Mouse (Mus musculus) ovary, postnatal 10 days (tissue): ENCODE measurements at regions not wholly inside any gene's neighbourhood (a gene's known extent, or its start where the extent isn't known, plus 50 kb on each side); places are given as distances from the start of the nearest gene placed in this dataset.
A peak's percentile ranks its signal among the peaks of the same experiment; 100 is the strongest.

Experiments used
- DNase-seq: peaks from one replicate; pipeline ENCODE4 v3.0.0; 2022; ENCODE audit warnings: low spot score

DNA sequence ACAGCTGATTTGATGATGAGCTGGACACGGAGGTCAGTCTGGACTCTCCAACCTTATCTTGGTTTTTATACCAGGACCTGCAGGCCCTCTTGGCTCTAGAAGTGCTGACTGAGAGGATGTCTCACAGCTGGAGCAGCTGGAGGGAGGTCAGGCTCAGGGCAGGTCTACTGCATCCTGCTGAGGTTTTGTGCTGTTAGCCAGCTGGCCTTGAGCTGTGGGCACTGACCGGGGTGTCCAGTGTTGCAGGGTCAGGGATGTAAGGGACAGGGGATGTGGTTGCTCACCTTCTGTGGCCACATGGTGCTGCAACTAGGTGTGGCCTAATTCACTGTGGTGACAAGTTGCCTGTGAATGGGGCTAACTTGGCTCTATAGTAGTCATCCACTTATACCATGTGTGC, 211.0 kb upstream of the Eef2kmt start:
- no peak for DNase-seq

DNA sequence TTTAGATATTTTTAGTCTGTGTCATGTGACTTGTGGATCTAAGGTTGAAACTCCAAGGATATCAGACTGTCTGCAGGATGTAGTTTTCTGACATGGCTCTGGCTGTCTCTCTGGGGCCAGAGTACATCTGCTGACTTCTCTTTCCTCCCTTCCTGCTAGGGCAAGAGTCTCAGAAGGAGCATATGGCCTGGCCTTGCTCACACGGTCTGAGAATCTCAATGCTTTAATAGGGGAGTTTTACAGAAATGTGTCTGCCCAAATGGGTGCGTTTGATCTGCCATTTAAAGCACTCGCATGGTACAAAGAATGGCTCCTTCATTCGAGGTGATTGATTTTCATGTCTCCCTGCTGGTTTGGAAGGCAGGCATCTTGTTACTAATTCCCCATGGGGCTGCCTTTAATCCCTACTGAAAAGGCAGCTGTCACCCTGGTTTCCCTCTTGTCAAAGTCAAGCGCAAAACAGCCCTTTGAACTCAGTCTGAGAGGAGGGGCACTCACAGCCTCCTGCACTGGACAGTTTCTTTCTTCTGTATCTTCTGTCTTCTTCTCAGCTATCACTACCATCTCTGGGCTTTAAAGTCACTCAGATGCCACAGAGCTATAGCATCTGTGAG, 199.7 kb upstream of the Eef2kmt start:
- DNase-seq = no peak

DNA sequence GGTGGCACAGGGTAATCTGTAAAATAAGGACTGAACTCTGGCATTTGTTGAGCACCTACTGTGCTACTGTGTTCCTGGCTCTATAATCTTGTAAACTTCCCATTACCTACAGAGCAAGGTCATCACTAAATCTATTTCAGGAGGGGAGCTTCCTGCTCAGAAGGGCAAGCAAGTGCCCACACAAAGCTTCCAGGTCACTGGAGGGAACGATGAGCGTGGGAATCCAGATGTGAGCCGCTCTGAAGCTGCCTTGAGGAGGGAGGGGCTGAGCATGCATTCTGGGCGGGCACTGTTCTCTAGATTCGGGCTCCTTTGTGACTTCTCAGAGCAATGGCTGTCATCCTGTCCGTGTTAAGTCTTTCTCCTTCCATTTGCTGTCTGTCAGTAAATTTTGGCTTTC, 198.5 kb upstream of the Eef2kmt start:
- DNase-seq = no peak

DNA sequence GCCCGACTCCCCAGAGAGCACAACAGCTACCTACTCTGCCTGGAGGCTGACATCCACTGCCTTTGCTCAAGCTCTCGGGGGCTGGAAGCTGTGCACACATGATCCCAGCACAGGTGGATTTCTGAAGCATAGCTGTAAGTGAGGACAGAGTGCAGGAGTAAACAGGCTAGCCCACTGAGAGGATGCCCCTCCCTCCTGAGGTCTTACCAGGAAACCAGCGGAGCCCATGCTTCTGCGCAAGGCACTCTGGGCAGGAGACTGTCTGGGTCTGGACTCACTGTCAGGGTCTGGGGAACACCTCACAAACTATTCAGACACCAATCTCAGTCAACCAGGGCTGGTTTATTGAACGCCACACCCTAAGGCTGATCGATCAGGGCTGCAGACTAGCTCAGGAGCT, 197.2 kb upstream of the Eef2kmt start:
- DNase-seq = no peak

DNA sequence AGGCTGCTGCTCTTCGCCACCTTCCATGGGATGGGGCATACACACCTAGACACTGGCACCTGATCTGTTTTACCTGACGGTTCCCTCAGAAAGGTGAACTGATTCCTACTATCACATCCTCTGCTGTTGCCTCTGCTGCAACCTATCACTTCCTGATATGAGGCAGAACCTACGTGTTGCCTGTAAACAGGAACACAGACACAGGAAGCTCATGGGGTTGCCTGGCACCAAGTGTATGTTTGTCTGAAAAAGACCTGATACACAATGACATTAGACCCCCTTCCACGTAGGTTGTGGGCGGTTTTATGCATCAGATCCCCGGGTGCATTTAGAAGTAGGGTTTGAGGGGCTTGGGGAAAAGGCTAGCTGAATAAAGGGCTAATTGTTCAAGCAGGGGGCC, 190.0 kb upstream of the Eef2kmt start:
- DNase-seq = no peak

DNA sequence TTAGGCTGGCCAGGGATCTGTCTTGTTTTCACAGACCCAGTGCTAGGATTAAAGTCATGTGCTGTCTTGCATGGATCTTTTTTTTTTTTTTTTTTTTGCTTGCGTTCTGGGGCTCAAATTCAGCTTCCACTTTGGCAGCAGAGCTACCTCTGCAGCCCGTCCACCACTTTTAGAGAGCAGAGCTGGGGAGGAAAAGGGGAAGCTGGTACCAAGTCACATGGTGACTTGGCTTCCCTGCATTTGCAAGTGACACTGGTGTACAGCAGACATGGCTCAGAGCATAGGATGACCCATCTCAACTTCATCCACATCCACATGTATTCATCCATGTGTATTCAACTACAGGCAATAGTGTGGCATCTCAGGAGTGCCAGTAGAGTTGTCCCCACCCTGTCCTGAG, 189.0 kb upstream of the Eef2kmt start:
- DNase-seq = no peak

DNA sequence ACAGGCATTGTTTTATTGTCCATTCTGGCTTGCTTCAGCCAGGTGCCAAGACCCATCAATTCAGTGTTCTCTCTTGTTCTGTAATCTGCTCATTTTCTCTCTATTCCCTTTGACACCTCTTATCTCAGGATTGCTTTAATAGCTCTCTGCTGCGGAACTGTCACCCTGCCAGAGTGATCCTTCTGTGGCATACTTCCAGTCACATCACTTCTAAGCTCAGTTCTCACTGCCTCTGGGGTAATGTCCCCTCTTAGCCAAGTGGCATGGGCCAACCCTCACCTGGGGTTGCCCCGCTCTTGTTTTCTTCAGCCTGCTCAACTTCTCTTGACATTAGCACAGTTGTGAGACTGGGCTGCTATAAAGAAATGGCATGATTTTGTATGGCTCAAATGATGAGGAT, 183.9 kb upstream of the Eef2kmt start:
- DNase-seq = no peak

DNA sequence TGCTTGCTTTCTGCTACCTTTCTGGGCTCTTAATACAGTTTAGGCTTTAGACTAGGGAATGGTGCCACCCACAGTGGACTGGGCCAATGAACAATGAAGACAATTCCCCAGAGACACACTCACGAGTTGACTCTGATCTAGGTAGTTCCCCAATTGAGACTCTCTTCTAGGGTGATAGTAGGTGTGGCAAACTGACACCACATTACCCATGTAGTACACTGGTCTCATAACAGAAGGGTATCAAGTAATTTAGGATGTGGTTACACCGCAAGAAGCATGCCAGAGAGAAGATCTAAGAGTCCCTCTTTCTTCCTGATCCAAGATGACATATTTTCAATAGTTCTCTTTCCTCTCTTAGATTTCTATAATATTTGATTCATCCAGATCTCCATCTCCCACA, 182.6 kb upstream of the Eef2kmt start:
- DNase-seq = no peak

DNA sequence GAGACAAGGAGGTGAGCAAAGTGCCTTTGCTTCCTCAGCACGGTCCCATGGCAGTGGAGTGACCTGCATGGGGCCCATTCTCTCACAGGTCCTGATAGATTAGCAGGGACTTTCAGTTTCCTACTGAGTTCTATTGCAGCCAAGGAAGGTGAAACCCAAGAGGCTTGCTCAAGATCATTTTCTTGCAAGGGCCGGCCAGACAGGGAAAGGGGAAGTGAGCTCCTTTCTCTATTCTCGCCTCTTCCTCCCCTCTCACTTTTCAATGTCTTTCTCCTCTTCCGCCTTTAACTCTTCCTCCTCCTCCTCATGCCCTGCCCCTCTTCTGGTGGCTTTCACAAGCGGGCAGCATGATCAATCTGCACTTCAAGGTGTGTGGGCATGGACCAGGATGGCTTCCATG, 175.9 kb upstream of the Eef2kmt start:
- DNase-seq = no peak

DNA sequence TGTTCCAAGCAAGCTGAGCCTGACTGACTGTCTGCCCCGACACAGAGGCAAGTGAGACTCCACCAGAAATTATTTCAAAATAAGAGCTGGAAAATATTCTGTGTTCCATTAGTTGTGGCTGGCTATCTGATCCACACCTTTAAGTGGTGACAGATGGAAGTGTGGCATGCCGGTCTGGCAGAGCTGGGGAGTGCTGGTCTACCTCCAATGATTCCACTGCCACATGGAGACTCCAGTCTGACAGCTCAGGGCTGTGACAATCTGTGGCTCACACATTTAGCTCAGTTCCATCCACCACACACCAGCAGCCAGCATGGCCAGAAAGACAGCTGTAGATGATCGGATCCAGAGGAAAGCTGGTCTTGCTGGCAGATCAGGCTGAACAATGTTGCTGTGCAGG, 175.3 kb upstream of the Eef2kmt start:
- no peak for DNase-seq

DNA sequence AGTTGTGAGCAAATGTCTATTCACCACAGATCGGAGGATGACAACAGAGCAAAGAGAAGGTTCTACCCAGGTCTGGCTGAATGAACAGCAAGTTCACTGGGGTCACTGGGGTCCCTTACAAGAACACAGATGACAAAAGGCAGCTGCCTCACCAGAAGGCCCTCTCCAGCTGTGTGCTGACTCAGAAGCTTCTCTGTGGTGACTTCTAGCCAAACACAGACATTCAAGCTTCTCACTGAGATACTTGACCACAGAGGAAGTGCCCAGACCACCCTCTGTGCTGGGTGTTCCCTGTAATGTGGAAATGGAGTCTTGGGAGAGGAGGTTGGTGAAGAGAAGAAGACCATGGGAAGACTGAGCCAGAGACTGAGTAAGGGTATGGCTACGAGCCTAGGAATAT, 173.7 kb upstream of the Eef2kmt start:
- DNase-seq = no peak

DNA sequence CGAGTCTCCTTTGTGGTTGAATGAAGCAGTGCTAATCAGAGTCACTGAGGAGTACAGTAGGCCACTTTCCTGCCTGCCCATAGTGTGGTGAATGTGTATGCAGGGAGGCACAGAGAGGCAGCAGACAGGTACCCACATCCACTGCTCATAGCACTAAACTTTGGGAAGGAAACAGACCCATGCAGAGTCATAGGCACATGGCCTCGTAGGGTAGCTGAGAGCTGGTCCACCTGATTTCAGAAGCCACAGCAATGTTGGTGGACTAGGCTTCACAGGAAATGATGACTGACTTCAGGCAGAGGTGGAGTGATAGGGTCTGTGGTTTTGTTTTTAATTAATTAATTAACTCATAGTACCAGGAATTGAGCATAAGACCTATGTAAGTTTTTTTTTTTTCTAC, 170.1 kb upstream of the Eef2kmt start:
- DNase-seq = no peak

DNA sequence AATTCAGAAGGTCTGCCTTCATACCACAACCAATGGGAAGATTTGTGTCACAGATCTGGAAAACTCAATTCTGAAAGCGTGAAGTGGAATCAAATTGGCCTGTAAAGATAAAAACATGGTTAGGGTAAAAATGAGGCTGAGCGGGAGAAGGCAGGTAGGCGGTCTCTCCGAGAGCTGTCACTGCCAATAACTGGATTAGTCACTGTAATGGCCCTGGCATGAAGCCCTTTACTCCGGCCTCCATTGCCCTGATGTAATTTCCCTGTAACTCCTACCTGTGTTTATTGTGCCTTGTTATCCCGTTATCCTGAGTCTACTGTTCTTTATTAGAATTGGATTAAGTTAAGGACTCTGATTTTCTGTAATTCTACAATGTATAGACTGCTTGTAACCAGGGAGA, 166.3 kb upstream of the Eef2kmt start:
- no peak for DNase-seq

DNA sequence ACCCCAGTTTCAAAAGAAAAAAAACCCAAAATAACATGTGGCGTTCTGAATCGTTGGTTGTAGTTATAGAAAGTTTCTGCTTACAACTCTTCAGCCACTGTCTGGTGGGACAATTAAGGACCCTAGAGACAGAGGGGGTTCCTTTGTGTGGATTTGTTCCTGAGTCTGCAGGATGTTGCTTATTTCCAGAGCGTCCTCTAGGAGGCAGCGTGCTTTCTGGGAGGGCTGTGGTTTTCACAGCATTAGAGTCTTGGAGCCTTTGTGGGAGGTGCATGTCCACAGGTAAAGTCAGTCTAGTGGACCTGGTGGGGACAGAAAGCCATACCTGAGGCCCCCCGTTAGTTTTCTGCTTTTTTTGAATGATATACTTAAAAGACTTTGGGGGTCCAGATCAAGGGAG, 165.8 kb upstream of the Eef2kmt start:
- no peak for DNase-seq

DNA sequence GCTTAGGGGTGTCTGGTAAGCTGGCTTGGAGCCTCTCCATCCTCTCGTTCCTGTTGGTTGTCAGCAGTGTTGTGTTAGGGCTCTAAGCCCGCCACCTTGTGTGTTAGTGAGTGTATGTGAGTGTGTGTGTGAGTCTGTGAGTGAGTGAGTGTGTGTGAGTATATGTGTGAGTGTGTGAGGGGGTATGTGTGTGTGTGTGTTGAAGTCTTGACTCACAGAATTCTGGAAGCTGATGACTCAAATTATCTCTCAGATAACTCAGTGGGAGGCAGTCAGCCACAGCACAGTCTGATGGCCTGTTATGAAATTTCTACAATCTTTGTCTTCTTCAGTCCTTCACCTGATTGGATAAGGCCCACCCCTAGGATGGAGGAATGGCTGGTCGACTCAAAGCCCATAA, 163.7 kb upstream of the Eef2kmt start:
- DNase-seq = no peak

DNA sequence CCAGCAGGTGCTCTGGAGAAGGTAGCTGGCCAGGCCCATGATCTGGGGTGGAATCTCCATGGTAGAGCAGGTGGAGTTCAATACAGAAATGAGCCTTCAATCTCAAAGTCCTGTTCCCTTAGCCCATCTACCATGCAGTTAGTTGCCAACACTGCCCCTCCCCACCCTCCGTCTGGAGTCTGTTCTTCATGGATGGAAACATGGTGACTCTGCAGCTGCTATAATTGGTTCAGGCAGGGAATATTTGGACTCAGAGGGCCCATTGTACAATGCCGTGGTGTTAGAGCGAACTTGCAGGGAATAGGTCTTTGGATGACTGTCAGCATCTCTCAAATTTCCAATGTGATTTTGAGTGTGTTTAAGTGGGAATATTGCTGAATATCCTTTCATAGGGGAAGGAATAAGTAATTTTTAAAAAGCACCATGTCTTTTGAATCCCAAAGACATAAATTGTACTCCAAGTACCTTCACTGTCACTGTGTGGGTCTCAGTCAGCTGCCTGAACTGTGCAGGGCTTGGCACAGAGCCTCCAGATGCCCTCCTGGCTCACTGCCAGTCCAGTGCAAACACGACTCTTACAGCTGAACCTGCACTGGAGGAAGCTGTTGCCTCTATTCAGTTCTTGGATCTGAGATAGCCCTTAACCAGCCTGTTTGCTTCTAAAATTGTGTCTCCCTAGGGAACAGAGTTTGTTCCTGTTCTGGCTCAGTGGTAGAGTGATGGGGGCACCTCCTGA, 162.8 kb upstream of the Eef2kmt start:
- DNase-seq = no peak

DNA sequence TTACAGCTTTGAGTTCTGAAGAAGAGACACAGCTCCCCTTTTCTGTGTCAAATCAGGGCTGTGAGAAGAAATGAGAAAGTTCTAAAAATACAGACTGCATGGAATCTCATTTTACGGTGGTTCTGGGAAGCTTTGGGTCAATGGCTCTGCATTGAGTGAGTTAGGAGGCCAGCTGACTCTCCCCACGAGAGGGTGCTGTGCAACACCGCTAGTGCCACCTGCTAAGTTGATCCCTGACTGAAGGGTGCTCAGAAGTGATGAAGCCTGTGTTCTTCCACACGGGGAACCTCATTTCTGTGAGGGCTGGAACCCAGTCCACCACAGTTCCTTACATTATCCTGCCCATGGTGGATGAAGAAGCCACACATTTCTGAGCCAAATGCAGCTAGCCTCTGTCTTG, 159.5 kb upstream of the Eef2kmt start:
- no peak for DNase-seq

DNA sequence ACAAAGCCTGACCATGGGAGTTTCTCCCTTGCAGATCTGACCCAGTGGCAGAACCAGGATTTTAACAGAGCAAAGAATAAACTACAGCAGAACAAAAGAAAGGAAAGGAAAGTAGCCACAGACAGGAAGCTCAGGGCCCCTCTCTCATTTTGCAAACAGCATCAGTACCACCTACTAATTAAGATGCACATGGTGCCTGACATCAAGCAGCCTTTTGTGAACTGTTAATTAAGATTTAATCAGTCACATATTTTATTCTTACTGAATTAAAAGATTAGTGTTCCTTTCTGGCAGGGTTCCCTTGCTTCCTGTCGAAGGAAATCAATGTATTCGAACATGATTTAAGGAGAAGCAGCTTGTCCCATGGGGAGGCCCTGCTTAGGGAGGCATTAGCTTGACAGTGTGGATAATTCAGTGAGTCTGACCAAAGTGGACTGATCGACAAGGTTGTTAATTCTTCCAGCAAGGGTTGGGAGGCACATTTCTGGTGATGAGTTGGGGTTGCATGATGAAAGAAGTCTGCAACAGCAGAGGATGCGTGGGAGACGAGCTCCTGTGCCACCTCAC, 156.1 kb upstream of the Eef2kmt start:
- DNase-seq = no peak

DNA sequence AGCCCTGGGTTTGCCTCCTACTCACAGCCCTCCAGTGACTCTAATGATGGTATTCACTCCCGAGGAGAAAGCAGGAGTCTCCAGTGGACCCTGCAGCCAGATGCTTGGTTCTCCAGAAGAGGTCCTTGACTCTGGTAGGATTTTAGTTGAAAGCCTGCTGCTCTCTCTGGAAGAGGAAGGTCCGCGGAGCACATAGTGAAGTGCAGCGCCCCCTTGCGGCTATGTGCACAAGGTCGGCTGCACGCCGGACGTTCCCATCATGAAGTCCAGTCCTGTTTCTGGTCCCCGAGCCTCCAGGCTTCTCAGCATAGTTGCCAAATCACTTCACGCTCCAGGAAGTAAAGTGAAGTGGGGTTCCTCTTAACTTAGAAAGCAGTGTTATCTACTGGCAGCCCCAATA, 150.9 kb upstream of the Eef2kmt start:
- DNase-seq = peak; percentile 48

DNA sequence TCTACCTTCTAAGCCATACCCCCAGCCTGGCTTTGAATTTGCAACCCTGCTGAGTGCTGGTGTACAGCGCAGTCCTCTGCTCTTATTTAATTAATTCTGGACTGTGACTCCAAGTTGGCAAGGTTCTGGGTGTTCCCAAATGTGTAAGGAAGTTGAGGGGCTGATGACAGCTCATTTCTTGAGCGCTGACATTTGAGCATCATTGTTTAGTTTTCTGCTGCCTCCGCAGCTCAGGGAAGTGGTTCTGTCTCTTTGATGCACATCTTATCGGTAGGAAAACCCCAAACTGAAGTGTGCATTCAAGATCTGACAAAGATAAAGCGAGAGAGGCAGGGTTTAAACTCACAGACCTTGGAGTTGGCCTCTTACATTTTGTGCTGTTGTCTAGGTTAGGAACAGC, 137.6 kb upstream of the Eef2kmt start:
- DNase-seq = no peak

DNA sequence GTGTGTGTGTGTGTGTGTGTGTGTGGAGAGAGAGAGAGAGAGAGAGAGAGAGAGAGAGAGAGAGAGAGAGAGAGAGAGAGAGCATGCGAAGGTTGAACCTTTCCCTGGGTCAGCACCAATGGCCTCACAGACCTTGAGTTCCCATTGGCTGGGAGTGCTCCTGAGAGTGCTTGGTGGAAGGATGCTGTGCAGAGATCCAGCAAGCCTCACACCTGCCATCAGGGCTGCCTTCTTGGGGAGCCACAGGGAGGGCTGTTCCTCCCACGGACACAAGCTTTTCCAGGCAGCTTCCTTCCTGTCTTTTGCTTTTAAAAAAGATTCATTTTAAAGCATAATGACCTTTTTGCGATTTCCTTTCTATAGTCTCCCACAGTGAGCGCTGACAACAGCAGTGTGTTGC, 127.1 kb upstream of the Eef2kmt start:
- DNase-seq = no peak

DNA sequence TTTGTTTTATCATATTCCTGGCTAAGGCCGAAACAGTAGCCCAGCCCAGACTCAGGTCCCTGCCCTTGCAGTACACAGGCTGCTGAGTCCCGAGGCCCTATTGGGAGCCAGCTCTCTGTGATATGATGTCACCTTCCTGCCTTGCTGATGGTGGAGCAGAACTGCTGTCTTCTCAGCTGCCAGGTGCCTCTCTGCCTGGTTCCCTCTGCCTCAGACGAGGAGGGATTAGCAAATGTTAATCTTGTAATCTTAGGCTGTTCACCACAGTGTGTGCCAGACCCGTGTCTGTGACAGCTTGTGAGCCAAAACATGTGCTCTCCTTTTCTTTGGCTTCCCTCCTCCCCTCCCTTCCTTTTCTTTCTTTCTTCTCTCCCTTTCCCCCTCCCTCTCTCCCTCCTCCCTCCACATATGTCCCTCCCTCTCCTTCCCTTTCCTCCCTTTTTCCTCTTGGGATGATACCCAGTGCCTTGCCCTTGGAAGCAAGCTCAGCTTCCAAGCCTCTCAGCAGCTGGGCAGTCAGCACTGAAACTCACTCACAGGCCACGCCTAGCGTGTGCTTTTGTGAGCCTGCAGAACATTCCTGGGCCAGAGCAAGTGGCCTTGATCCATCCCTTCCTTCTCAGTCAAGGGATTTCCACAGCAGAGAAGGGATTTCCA, 126.6 kb upstream of the Eef2kmt start:
- DNase-seq = no peak

DNA sequence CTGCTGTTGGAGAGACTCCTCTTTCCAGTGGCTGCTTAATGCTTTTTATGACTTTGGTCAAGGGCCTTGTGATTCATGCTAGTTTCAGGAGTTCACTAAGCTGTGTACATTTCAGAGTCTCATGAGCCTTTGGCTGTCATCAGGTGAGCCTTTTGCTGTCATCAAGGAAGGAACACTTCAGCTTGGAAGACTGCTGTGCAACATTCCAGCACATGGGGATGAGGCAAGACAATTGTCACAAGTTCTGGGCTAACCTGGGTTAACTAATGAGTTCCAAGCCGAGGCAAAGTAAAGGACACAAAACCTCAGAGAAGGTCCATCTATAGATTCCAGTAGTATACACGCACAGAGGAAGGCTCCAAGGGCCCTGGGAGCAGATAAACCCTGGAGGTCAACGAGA, 124.8 kb upstream of the Eef2kmt start:
- no peak for DNase-seq
